Mouse (Mus musculus): ENCODE results near the gene Atr. TPM values are rescaled to one million over a fixed set of nuclear protein-coding genes. Genes with fewer than 3 reads are reported as not detected.
A peak's percentile ranks its signal among the peaks of the same experiment; 100 is the strongest.

The Atr gene
- polyA plus RNA-seq (2016; fragmentation: Nextera tagmentation; extraction: Ambion mirVana) = 16.8 and 19.0 TPM in 2 replicates

- H3K36me3 ChIP-seq = no peaks in the 10 kb centered on the region
- WGBS = under 1% methylated on average over 69 of the region's 69 CpGs
- ATAC-seq (ENCODE audit: low FRiP score, low read depth) = peak; percentile 91
These were observed at the start of gene Atr for GRCm38 (mm10) chr9:95857414-95858026. Gene Atr (plus strand): TSS chr9:95857597.

DNA sequence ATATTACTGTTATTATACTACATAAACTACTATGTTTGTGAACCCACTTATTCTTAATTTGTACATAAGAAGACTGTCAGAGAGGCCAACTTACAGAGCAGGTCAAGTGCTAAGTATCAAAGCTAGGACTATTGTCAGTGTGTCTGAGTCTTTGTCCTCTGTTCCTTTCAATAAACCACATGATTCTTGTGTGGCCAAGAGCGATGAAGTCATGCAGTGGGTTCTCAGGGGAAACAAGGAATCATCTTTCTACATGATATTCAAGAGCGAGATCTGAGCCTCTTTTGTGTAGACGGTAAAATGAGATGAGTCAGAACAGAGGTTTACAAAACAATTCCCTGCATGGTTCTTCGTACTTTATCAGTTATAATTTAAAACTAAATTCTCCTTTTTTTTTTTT is 47.8 kb upstream of the Atr start:
- Histone ChIP-seq H3K9me3 (no peaks in the 10 kb centered on the region), H3K4me3 (no peak overlapping the region), H3K36me3 (no peaks in the 10 kb centered on the region), H3K4me1 (no peaks in the 10 kb centered on the region), H3K9ac (no peak overlapping the region), H3K27me3 (replicated peaks) (no peaks in the 10 kb centered on the region), H3K27ac (no peak overlapping the region), H3K4me2 (replicated peaks) (no peak overlapping the region)
- ATAC-seq (ENCODE audit: low FRiP score, low read depth) = no peak
- WGBS = 78% methylated on average over 4 of the region's 4 CpGs

More at GRCm38 (mm10) chr9:95857414-95858026, at the start of gene Atr:
- H3K4me3 ChIP-seq = peak within 1 kb of the TSS; percentile 95
- no peaks in the 10 kb centered on the region for H3K9me3 ChIP-seq
- peak within 1 kb of the TSS; percentile 93 for H3K4me2 ChIP-seq (replicated peaks)
- no peak within 1 kb of the TSS for H3K27ac ChIP-seq
- H3K4me1 ChIP-seq = peaks cover 5% of the 10 kb centered on the region; the same call in 1 of the 2 replicates
- no peaks in the 10 kb centered on the region for H3K27me3 ChIP-seq (replicated peaks)
- peak within 1 kb of the TSS; percentile 79 for H3K9ac ChIP-seq

GRCm38 (mm10) chr9:95811817-95812216 is 45.6 kb upstream of the Atr start:
- H3K27ac ChIP-seq = no peak overlapping the region
- no peaks in the 10 kb centered on the region for H3K9me3 ChIP-seq
- H3K4me2 ChIP-seq (replicated peaks) = no peak overlapping the region
- no peak overlapping the region for H3K9ac ChIP-seq
- no peak for ATAC-seq (ENCODE audit: low FRiP score, low read depth)
- H3K36me3 ChIP-seq = no peaks in the 10 kb centered on the region
- H3K4me3 ChIP-seq = no peak overlapping the region
- no peaks in the 10 kb centered on the region for H3K4me1 ChIP-seq
- 91% methylated on average over 4 of the region's 4 CpGs for WGBS
- H3K27me3 ChIP-seq (replicated peaks) = no peaks in the 10 kb centered on the region

DNA sequence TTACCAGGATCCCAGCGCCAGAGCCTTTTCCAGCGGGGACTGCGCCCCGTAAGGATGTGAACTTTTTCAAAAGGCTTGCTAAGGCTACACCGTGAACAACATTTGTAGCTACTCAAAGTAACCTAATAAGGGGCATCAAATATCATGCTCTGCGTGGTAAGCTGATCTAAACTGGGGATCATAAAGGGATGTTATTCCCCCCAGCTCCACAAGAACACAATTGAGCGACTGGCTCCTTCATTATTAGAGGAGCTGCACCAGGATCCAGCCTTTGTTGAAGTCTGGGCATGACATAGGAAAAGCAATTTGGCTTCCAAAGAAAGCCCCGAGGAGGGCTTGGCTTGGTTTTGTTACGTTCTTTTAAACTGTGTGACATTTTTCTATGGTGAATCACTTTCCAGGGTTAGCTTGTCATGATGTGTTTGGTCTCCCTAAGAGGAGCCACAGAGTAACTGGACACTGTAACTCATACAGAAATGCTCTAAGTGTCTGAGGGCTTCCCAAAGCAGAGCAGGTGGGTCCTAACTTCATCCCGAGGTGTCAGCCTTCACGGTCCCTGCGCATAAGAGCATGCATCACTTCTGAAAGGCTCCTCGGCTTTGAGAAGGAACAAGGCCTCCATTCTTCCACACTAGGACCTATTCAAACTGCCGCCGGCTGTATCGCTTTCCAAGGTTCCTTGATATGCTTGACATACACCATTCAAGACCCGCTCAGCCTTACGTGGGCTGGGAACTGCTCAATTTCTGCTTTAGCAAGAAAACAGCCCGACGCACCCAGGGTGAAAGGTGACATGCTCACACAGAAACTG is 43.5 kb upstream of the Atr start:
- H3K4me3 ChIP-seq = no peak overlapping the region
- no peak overlapping the region for H3K27ac ChIP-seq
- peak; percentile 84 for ATAC-seq (ENCODE audit: low FRiP score, low read depth)
- H3K9me3 ChIP-seq = no peaks in the 10 kb centered on the region
- H3K36me3 ChIP-seq = no peaks in the 10 kb centered on the region
- no peaks in the 10 kb centered on the region for H3K27me3 ChIP-seq (replicated peaks)
- 31% methylated on average over 20 of the region's 20 CpGs for WGBS
- H3K4me2 ChIP-seq (replicated peaks) = peak overlapping the region; percentile 18
- no peak overlapping the region for H3K9ac ChIP-seq
- no peaks in the 10 kb centered on the region for H3K4me1 ChIP-seq

- H3K27ac ChIP-seq = no peak overlapping the region
- no peaks in the 10 kb centered on the region for H3K27me3 ChIP-seq (replicated peaks)
- H3K4me2 ChIP-seq (replicated peaks) = no peak overlapping the region
- no peak for ATAC-seq (ENCODE audit: low FRiP score, low read depth)
- 89% methylated on average over 11 of the region's 11 CpGs for WGBS
- H3K9me3 ChIP-seq = no peaks in the 10 kb centered on the region
- no peak overlapping the region for H3K9ac ChIP-seq
- H3K36me3 ChIP-seq = no peaks in the 10 kb centered on the region
- H3K4me1 ChIP-seq = no peaks in the 10 kb centered on the region
- H3K4me3 ChIP-seq = no peak overlapping the region
These were observed 42.3 kb upstream of the Atr start for GRCm38 (mm10) chr9:95815015-95815673.

DNA sequence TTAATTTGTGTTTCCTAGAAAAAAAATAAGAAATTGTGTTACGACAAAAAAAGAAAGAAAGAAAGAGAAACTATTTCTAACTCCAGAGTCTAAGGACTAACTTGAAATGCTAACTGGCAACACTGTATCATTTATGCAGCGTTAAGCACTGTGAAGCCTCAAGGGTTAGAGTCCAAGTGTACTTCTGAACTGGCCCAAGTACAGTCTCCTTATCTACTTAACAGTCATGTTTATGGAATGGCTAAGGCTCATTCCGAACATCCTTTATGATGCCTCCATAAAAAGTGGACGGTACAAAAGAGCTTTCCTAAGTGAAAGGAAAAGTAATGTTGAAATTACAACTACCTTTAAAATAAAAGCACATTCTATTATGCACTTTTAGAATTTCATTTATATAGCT is 41.7 kb upstream of the Atr start:
- H3K9ac ChIP-seq = no peak overlapping the region

DNA sequence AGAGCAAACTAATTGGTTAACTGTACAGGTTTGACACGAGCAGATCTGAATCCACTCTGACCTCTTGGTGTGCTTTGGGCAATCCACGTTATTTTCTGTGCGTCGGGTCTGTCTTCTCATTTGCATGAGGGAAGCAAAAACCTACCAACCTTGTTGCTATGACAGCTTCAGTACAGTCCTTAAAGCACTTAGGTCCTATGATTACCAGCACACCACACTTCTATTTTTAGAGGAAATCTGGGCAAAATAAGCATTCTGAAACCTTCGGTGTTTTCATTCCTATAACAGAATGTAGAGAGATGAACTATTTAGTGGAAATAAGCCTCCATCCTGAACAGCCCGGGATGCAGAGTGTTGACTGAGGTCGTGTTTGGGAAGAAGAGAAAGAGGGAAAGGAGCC is 34.9 kb upstream of the Atr start:
- no peak for ATAC-seq (ENCODE audit: low FRiP score, low read depth)
- no peaks in the 10 kb centered on the region for H3K9me3 ChIP-seq
- H3K9ac ChIP-seq = no peak overlapping the region
- H3K4me1 ChIP-seq = no peaks in the 10 kb centered on the region
- H3K4me3 ChIP-seq = no peak overlapping the region
- H3K4me2 ChIP-seq (replicated peaks) = no peak overlapping the region
- WGBS = 85% methylated on average over 7 of the region's 7 CpGs
- H3K36me3 ChIP-seq = no peaks in the 10 kb centered on the region
- no peak overlapping the region for H3K27ac ChIP-seq
- no peaks in the 10 kb centered on the region for H3K27me3 ChIP-seq (replicated peaks)

More for the DNA sequence above, 41.7 kb upstream of the Atr start:
- H3K36me3 ChIP-seq = no peaks in the 10 kb centered on the region
- no peak overlapping the region for H3K27ac ChIP-seq
- WGBS = 81% methylated on average over 4 of the region's 4 CpGs
- no peak for ATAC-seq (ENCODE audit: low FRiP score, low read depth)
- no peak overlapping the region for H3K4me3 ChIP-seq
- H3K27me3 ChIP-seq (replicated peaks) = no peaks in the 10 kb centered on the region
- no peaks in the 10 kb centered on the region for H3K4me1 ChIP-seq
- H3K9me3 ChIP-seq = no peaks in the 10 kb centered on the region
- H3K4me2 ChIP-seq (replicated peaks) = no peak overlapping the region

DNA sequence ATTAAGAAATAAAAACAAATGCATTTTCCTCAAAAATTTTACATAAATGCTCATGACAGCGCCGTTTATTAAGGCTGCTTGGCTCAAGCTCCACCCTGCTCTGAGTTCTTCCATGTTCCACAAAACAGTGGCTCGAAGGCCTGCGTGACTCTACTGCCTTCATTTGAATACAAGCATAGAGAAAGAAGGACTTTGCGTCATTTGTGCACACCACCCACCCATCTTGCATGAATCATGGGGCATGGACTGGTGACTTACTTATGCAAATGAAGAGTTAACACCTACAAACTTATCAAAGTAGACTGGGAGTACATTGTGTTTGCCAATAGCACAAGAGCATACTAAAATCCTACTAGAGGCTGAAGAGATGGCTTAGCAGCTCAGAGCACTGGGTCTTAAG is 29.8 kb upstream of the Atr start:
- no peak overlapping the region for H3K4me2 ChIP-seq (replicated peaks)
- 88% methylated on average over 5 of the region's 5 CpGs for WGBS
- H3K36me3 ChIP-seq = no peaks in the 10 kb centered on the region
- H3K27me3 ChIP-seq (replicated peaks) = no peaks in the 10 kb centered on the region
- H3K9me3 ChIP-seq = no peaks in the 10 kb centered on the region
- H3K4me3 ChIP-seq = no peak overlapping the region
- H3K9ac ChIP-seq = no peak overlapping the region
- H3K4me1 ChIP-seq = no peaks in the 10 kb centered on the region
- ATAC-seq (ENCODE audit: low FRiP score, low read depth) = no peak
- H3K27ac ChIP-seq = no peak overlapping the region

DNA sequence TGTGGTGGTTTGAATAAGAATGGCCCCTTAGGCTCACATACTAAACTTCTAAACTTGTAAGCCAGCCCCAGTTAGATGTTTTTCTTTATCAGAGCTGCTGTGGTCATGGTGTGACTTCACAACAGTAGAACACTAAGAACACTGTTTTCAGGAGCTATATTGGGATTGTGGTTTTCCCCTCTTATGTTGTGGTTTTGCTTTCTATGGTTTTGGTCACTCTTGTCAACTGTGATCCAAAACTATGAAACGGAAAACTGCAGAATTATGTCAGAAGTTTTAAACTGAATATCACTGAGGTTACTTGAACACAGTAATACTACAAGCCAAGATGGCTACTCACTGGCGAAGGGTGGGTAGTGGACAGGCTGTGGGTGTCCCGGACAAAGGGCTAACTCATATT is 24.6 kb upstream of the Atr start:
- no peak for ATAC-seq (ENCODE audit: low FRiP score, low read depth)
- Histone ChIP-seq H3K36me3 (no peaks in the 10 kb centered on the region), H3K9me3 (no peaks in the 10 kb centered on the region), H3K4me1 (no peaks in the 10 kb centered on the region), H3K4me3 (no peak overlapping the region), H3K27me3 (replicated peaks) (no peaks in the 10 kb centered on the region), H3K9ac (no peak overlapping the region), H3K27ac (no peak overlapping the region), H3K4me2 (replicated peaks) (no peak overlapping the region)
- WGBS = 88% methylated on average over 3 of the region's 3 CpGs

DNA sequence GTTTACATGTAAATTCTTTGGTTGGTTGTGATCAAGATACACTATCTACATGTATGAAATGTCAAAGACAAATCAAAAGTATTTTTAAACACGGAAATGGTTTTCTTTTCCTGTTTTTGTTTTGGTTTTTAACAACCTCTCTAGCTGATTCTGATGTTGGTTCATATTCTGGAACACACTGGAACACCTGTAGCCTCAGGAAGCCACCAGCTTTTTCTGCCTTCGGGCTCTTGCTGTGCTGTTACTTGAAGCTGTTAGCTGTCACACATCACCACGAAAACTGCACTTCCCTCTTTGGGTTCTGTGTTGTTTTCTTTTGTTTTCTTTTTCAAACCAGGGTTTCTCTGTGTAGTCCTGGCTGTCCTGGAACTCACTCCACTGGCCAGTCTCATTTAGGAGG is 22.6 kb upstream of the Atr start:
- no peak for ATAC-seq (ENCODE audit: low FRiP score, low read depth)
- Histone ChIP-seq H3K27me3 (replicated peaks) (no peaks in the 10 kb centered on the region), H3K4me1 (no peaks in the 10 kb centered on the region), H3K36me3 (no peaks in the 10 kb centered on the region), H3K27ac (no peak overlapping the region), H3K4me2 (replicated peaks) (no peak overlapping the region), H3K9ac (no peak overlapping the region), H3K4me3 (no peak overlapping the region), H3K9me3 (no peaks in the 10 kb centered on the region)
- WGBS = 72% methylated on average over 3 of the region's 3 CpGs

DNA sequence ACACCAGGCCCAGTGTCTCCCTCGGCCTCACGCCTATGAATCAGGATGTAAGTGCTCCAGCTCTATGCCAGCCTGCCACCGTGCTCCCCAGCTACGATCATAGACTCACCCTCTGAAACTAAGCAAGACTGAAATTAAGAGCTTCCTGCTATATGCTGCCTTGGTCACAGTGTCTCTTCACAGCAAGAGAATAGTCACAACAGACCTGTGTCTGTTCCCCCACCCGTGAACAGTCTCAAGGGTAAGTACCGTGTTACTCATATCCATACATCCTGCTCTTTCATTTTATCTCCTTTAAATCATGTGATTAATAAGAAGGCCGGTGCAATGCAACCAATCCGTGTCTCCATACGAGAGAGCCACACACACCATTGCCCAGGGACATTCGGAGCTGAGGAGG is 21.7 kb upstream of the Atr start:
- Histone ChIP-seq H3K4me1 (no peaks in the 10 kb centered on the region), H3K4me3 (no peak overlapping the region), H3K9me3 (no peaks in the 10 kb centered on the region), H3K4me2 (replicated peaks) (no peak overlapping the region), H3K9ac (no peak overlapping the region), H3K36me3 (no peaks in the 10 kb centered on the region), H3K27me3 (replicated peaks) (no peaks in the 10 kb centered on the region), H3K27ac (no peak overlapping the region)
- WGBS = 91% methylated on average over 10 of the region's 10 CpGs
- ATAC-seq (ENCODE audit: low FRiP score, low read depth) = no peak

GRCm38 (mm10) chr9:95839424-95839823 is 18.0 kb upstream of the Atr start:
- WGBS = 83% methylated on average over 3 of the region's 3 CpGs
- Histone ChIP-seq H3K27me3 (replicated peaks) (peaks cover 7% of the 10 kb centered on the region; the same call in 1 of the 2 replicates), H3K9ac (no peak overlapping the region), H3K4me3 (no peak overlapping the region), H3K4me1 (no peaks in the 10 kb centered on the region), H3K4me2 (replicated peaks) (no peak overlapping the region), H3K9me3 (no peaks in the 10 kb centered on the region), H3K27ac (no peak overlapping the region), H3K36me3 (no peaks in the 10 kb centered on the region)
- ATAC-seq (ENCODE audit: low FRiP score, low read depth) = no peak

Data from neural tube, embryonic 12.5 days (tissue).